Mouse (Mus musculus): Measurements from ENCODE around the gene Nelfb. TPM values are rescaled to one million over a fixed set of nuclear protein-coding genes. Genes with fewer than 3 reads are reported as not detected.

The Nelfb gene
- polyA plus RNA-seq, 1 experiment from 2014 or later = 122 TPM

DNA sequence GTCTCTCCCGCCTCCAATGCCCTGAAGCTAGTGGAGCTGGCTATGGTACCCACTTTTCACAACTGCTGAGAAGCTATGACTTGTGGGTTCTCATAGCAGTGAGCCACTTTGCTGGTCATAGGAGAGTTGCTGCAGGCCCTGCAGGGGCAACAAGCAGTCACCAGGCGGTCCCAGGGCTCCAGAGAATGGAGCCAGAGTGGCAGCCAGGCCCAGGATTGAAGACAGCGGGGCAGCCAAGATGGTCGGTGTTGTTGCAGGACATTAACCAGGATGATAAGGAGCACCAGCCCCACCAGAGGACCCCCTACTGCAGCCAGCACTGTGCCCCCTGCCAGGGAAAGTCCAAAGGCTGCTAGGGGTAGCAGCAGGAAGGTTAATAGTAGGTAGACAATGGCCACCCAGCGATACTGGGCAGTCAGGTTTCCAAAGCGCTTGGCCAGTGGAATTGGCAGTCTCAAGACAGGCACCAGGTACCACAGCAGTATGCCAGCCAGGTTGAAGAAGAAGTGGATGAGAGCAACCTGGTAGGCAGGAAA lies 17.8 kb upstream of the Nelfb start:
- H3K27ac ChIP-seq = no peak overlapping the region
- no peak for ATAC-seq (ENCODE audit: borderline replicate concordance, extremely low read depth, low FRiP score, low TSS enrichment)
- H3K36me3 ChIP-seq = no peaks in the 10 kb centered on the region
- H3K9me3 ChIP-seq = no peaks in the 10 kb centered on the region
- peaks cover 19% of the 10 kb centered on the region for H3K4me1 ChIP-seq
- WGBS = 65% methylated on average over 6 of the region's 6 CpGs
- no peak overlapping the region for H3K4me3 ChIP-seq
- no peak overlapping the region for H3K9ac ChIP-seq
- 0 out of 2 replicates have a peak overlapping the region, but pooled peaks have one; percentile 30 for H3K4me2 ChIP-seq
- H3K27me3 ChIP-seq = peaks cover 10% of the 10 kb centered on the region; the same call in 1 of the 2 replicates

DNA sequence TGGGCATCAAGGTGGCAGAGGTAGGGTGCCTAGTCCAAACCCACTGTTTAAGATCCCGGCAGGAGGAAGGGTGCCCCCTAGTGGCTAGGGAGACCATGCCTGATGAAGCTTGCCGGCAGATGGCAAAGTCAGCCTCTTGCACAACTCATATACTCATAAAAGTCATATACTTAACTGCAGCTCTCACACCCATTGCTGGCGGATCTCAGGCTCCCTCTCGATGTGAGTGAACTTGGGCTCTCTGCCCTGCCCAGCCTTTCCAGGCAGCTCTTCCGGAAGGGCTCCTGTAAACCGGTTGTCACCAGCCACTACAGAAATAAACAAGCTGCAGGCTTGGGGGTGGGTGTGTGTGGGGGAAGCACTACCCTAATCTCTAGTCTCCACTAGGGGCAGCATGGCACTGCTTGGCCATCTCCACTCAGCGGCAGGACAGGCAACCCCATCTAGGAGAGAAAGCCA lies 17.2 kb upstream of the Nelfb start:
- no peaks in the 10 kb centered on the region for H3K9me3 ChIP-seq
- no peak overlapping the region for H3K9ac ChIP-seq
- H3K4me3 ChIP-seq = peak overlapping the region; percentile 5
- H3K4me1 ChIP-seq = peaks cover 23% of the 10 kb centered on the region
- under 1% methylated on average over 7 of the region's 7 CpGs for whole genome bisulfite sequencing
- H3K4me2 ChIP-seq = peak overlapping the region; percentile 30
- H3K27ac ChIP-seq = peak overlapping the region; percentile 58
- H3K27me3 ChIP-seq = 0 out of 2 replicates have a peak, but pooled peaks cover 8% of the 10 kb centered on the region
- ATAC-seq (ENCODE audit: borderline replicate concordance, extremely low read depth, low FRiP score, low TSS enrichment) = peak; percentile 37; the same call in 1 of the 2 replicates
- H3K36me3 ChIP-seq = no peaks in the 10 kb centered on the region

DNA sequence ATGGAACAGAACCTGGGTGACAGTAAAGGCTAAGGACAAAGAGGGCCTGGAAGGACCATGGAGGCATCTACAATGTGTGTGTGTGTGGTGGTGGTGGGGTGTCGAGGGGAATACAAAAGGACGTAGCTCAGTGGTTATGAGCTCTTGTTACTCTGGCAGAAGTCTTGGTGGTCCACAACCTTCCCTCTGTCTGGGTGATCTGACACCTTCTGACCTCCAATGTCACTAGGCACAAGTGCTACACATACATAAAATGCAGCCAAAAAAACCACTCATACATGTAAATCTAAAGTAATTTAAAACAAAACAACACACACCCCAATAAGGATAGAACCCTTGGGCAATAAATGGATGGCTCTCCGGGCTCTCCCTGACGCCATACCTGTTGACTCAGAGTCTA lies 16.1 kb upstream of the Nelfb start:
- Histone ChIP-seq H3K36me3 (no peaks in the 10 kb centered on the region), H3K9ac (no peak overlapping the region), H3K4me1 (peaks cover 29% of the 10 kb centered on the region), H3K4me2 (no peak overlapping the region), H3K9me3 (no peaks in the 10 kb centered on the region), H3K4me3 (no peak overlapping the region), H3K27me3 (no peaks in the 10 kb centered on the region), H3K27ac (no peak overlapping the region)
- ATAC-seq (ENCODE audit: borderline replicate concordance, extremely low read depth, low FRiP score, low TSS enrichment) = no peak
- WGBS = 88% methylated on average over 4 of the region's 4 CpGs

- Histone ChIP-seq H3K4me1 (peaks cover 30% of the 10 kb centered on the region), H3K4me2 (no peak overlapping the region), H3K4me3 (no peak overlapping the region), H3K36me3 (peaks cover 3% of the 10 kb centered on the region), H3K9me3 (no peaks in the 10 kb centered on the region), H3K27ac (no peak overlapping the region), H3K27me3 (no peaks in the 10 kb centered on the region), H3K9ac (no peak overlapping the region)
- ATAC-seq (ENCODE audit: borderline replicate concordance, extremely low read depth, low FRiP score, low TSS enrichment) = no peak
- 80% methylated on average over 5 of the region's 5 CpGs for WGBS
Observed at GRCm38 (mm10) chr2:25226864-25227263, 15.6 kb upstream of the Nelfb start.

GRCm38 (mm10) chr2:25225811-25226379 lies 14.6 kb upstream of the Nelfb start:
- Histone ChIP-seq H3K4me3 (peak overlapping the region; percentile 55; the same call in 1 of the 2 replicates), H3K27me3 (no peaks in the 10 kb centered on the region), H3K9me3 (no peaks in the 10 kb centered on the region), H3K36me3 (peaks cover 7% of the 10 kb centered on the region), H3K4me1 (peaks cover 33% of the 10 kb centered on the region), H3K4me2 (peak overlapping the region; percentile 50), H3K27ac (peak overlapping the region; percentile 99), H3K9ac (peak overlapping the region; percentile 56)
- 68% methylated on average over 8 of the region's 8 CpGs for WGBS
- no peak for ATAC-seq (ENCODE audit: borderline replicate concordance, extremely low read depth, low FRiP score, low TSS enrichment)

GRCm38 (mm10) chr2:25224766-25225752 lies 13.8 kb upstream of the Nelfb start:
- H3K27me3 ChIP-seq = no peaks in the 10 kb centered on the region
- H3K36me3 ChIP-seq = peaks cover 7% of the 10 kb centered on the region
- 2% methylated on average over 40 of the region's 41 CpGs for WGBS
- H3K4me2 ChIP-seq = peak overlapping the region; percentile 50
- H3K9ac ChIP-seq = peak overlapping the region; percentile 56
- H3K4me1 ChIP-seq = peaks cover 33% of the 10 kb centered on the region
- ATAC-seq (ENCODE audit: borderline replicate concordance, extremely low read depth, low FRiP score, low TSS enrichment) = peak; percentile 95
- H3K9me3 ChIP-seq = no peaks in the 10 kb centered on the region
- H3K4me3 ChIP-seq = peak overlapping the region; percentile 98
- H3K27ac ChIP-seq = peak overlapping the region; percentile 99

DNA sequence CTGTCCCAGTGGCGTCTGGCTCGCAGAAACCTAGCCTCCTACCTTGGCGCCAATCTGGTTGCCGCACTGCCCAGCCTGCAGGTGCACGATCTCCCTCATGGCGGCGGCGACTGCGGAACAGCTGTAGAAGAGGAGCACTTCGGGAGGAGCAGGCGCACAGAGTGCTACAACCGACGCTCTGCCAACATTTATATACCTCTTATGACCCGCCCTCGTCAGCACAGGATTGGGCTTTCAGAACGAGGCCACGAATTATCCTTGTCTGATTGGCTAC lies 13.1 kb upstream of the Nelfb start, which contains the start of gene Tubb4b:
Tubb4b (minus strand) TSS at position 211 of the 274 bp plus-strand sequence.
- H3K36me3 ChIP-seq = peaks cover 7% of the 10 kb centered on the region
- peak within 1 kb of the TSS; percentile 76 for H3K4me2 ChIP-seq
- no peak for ATAC-seq (ENCODE audit: borderline replicate concordance, extremely low read depth, low FRiP score, low TSS enrichment)
- H3K27ac ChIP-seq = peak within 1 kb of the TSS; percentile 99
- WGBS = 0% methylated on average over 17 of the region's 17 CpGs
- peaks cover 33% of the 10 kb centered on the region for H3K4me1 ChIP-seq
- no peaks in the 10 kb centered on the region for H3K9me3 ChIP-seq
- H3K4me3 ChIP-seq = peak within 1 kb of the TSS; percentile 98
- H3K27me3 ChIP-seq = no peaks in the 10 kb centered on the region
- peak within 1 kb of the TSS; percentile 95 for H3K9ac ChIP-seq

DNA sequence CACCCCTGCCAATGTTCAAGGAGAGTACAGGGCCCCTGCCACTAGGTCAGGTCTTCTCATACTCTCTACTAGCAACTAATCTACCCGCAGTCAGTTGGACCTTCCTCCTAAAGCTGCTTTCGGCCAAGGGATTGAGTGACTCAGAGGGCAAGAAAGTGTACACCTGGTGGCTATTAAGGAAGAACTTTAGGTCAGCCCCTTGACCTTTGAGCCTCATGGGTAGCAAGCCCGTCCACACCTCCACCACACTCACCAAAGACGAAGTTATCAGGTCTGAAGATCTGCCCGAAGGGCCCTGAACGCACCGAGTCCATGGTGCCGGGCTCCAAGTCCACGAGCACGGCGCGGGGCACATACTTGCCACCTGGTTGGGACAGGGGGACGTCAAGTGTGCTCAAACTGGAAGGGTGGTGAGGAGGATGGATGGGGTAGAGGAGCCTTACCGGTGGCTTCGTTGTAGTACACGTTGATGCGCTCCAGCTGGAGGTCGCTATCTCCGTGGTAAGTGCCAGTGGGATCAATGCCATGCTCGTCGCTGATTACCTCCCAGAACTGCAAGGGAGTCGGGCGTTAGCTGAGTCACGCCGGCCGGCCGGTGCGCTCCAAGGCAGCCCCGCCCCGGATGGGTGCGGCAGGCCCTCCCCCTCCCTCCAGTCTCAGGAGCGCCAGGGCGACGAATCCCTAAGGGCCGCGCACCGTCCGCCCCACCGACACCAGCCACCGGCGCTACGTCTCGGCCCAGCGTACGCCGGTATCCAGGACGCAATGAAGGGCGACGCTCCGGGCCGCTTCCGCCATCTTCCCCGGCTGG lies 12.6 kb upstream of the Nelfb start:
- peaks cover 32% of the 10 kb centered on the region for H3K4me1 ChIP-seq
- H3K27ac ChIP-seq = peak overlapping the region; percentile 99
- H3K27me3 ChIP-seq = no peaks in the 10 kb centered on the region
- ATAC-seq (ENCODE audit: borderline replicate concordance, extremely low read depth, low FRiP score, low TSS enrichment) = peak; percentile 41
- WGBS = under 1% methylated on average over 53 of the region's 53 CpGs
- H3K9ac ChIP-seq = peak overlapping the region; percentile 95
- no peaks in the 10 kb centered on the region for H3K9me3 ChIP-seq
- peaks cover 7% of the 10 kb centered on the region for H3K36me3 ChIP-seq
- H3K4me2 ChIP-seq = peak overlapping the region; percentile 76
- H3K4me3 ChIP-seq = peak overlapping the region; percentile 98

- H3K27ac ChIP-seq = no peak overlapping the region
- no peaks in the 10 kb centered on the region for H3K9me3 ChIP-seq
- no peaks in the 10 kb centered on the region for H3K27me3 ChIP-seq
- no peak for ATAC-seq (ENCODE audit: borderline replicate concordance, extremely low read depth, low FRiP score, low TSS enrichment)
- H3K4me3 ChIP-seq = no peak overlapping the region
- 71% methylated on average over 5 of the region's 5 CpGs for WGBS
- H3K36me3 ChIP-seq = peaks cover 7% of the 10 kb centered on the region
- H3K4me1 ChIP-seq = peaks cover 22% of the 10 kb centered on the region
- no peak overlapping the region for H3K4me2 ChIP-seq
- no peak overlapping the region for H3K9ac ChIP-seq
Observed at GRCm38 (mm10) chr2:25221331-25221772, 10.1 kb upstream of the Nelfb start.

- no peak within 1 kb of the TSS for H3K4me3 ChIP-seq
- no peak for ATAC-seq (ENCODE audit: borderline replicate concordance, extremely low read depth, low FRiP score, low TSS enrichment)
- no peak within 1 kb of the TSS for H3K4me2 ChIP-seq
- no peaks in the 10 kb centered on the region for H3K9me3 ChIP-seq
- no peaks in the 10 kb centered on the region for H3K27me3 ChIP-seq
- no peak within 1 kb of the TSS for H3K27ac ChIP-seq
- peaks cover 10% of the 10 kb centered on the region for H3K4me1 ChIP-seq
- peaks cover 7% of the 10 kb centered on the region for H3K36me3 ChIP-seq
- H3K9ac ChIP-seq = no peak within 1 kb of the TSS
Observed at GRCm38 (mm10) chr2:25218445-25218844, 7.2 kb upstream of the Nelfb start, which contains the start of gene Fam166a. Fam166a (plus strand) TSS chr2:25218745.

DNA sequence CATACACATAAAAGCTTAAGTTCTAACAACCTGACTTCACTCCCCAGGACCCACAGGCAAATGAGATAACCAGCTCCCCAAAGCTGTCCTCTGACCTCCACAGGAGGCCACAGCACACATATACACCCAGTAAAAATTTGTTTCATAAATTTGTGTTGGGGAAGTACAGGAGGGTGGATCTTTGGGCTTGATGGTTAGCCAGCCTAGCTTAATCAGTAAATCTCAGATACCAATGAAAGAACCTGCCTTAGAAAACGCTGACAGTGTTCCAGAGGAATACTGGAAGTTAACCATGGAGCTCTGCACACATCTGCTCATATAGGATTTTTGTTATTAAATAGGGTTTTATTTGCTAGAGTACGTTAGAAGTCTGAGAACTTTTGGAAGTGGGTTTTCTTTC lies 6.4 kb upstream of the Nelfb start:
- H3K4me2 ChIP-seq = no peak overlapping the region
- H3K4me3 ChIP-seq = no peak overlapping the region
- 47% methylated on average over 2 of the region's 2 CpGs for WGBS
- no peak for ATAC-seq (ENCODE audit: borderline replicate concordance, extremely low read depth, low FRiP score, low TSS enrichment)
- peaks cover 4% of the 10 kb centered on the region; the same call in 1 of the 2 replicates for H3K4me1 ChIP-seq
- H3K9me3 ChIP-seq = no peaks in the 10 kb centered on the region
- no peak overlapping the region for H3K9ac ChIP-seq
- H3K27ac ChIP-seq = no peak overlapping the region
- H3K36me3 ChIP-seq = peaks cover 7% of the 10 kb centered on the region
- H3K27me3 ChIP-seq = no peaks in the 10 kb centered on the region

Measured in lung, embryonic 15.5 days (tissue).